Mouse (Mus musculus): ENCODE data around the gene Xylt1.

The Xylt1 gene

GRCm38 (mm10) chr7:117521369-117521768 lies 140.6 kb downstream of the Xylt1 start:
- DNase-seq = no peak

GRCm38 (mm10) chr7:117522092-117522635 lies 141.4 kb downstream of the Xylt1 start:
- DNase-seq = no peak

DNA sequence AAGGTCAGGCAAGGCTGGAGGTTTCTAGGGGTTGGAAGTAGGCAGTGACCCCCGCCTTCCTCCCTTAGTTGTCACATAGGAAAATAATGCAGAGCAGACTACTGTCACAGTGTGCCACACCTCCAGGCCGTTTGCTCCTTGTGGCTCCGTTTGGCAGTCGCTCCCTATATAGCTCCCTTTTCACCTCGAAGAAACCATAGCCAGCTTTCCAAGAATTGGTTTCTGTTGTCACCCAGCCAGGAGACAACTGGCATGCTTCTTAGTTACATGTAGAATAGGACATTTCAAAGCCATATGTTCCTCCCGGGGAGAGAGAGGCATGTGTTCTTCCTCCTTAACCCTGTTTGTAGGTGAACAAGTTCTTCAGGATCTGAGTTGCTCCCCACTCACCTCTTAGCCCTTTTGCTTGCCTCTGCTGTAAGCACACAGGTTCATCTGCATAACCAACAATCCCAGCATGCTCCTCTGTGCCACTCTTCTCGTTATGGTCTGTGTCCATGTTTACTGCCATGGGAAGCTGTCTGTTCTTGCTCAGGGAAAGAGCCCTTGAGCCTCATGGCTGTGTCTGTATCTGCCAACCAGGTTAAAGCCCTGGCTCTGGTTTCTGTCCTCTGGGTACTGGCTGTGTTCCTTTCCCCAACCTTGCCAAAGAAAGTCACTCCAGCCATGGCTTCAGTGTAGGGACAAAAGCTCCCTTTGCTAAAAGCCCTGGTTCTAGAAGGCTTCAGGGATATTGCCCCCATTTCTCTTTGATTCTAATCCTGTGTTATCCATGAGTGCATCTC lies 143.8 kb downstream of the Xylt1 start:
- DNase-seq = no peak

- no peak for DNase-seq
Observed at GRCm38 (mm10) chr7:117525678-117526077, 144.9 kb downstream of the Xylt1 start.

GRCm38 (mm10) chr7:117526570-117526969 lies 145.8 kb downstream of the Xylt1 start:
- DNase-seq = no peak

DNA sequence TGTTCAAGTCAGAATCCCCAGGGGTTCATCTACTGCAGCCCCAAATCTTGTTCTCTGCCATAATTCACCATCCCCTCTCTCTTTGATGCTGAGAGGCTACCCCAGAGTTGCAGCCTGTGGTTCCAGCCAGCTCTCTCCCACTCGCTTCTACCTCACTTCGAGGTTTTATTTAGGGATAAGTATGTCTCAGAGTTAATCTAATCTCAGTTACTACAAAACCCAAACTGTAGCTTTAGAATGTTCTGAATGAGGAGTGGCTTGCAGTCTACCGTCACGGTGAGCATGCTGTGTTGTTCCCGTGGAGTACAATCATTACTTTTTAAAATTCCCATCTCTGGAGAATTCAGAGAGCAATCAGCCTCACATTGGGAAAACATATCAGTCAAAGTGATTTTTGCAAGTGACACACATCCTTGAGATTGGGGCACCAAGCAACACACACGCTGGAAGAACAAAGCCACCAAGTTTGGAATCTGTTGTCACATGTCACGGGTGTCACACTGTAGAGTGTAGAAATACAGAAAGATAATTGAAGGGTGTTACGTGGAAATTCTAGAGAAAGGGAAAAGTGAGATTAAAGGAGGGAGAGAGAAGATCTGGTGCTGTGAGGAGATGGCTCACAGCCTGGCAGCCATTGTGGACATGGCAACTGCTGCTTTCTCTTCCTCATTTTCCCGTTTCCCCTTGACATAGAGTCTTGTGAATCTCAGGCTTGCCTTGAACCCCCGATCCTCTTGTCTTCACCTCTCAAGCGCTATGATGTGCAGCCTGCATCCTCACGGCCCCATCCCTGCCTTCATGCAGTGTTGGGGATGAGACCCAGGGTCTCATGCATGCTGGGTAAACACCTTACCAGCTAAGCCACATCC lies 149.2 kb downstream of the Xylt1 start:
- no peak for DNase-seq

GRCm38 (mm10) chr7:117532651-117533050 lies 151.9 kb downstream of the Xylt1 start:
- DNase-seq = no peak

GRCm38 (mm10) chr7:117533164-117533563 lies 152.4 kb downstream of the Xylt1 start:
- no peak for DNase-seq

- DNase-seq = no peak
Observed at GRCm38 (mm10) chr7:117539931-117540330, 159.2 kb downstream of the Xylt1 start.

DNA sequence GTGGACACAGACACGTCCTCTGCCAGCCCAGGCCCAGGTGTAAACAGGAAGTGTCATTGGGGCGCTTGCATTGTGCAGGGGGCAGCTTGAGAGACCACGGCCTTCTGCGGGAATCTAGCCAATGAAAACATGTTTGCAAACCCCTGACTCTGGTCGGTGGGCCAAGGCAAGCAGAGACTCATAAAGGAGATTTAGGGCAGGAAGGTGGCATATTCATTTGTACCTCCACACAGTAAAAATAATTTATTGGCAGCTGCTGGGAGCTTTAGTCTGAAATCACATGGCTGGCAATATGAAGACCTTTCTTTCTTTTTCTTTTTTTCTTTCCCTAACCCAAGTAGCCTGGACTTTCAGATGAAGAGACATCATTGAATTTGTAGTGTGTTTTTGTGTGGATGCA lies 159.6 kb downstream of the Xylt1 start:
- no peak for DNase-seq

- DNase-seq = no peak
Observed at GRCm38 (mm10) chr7:117541056-117541455, 160.3 kb downstream of the Xylt1 start.

DNA sequence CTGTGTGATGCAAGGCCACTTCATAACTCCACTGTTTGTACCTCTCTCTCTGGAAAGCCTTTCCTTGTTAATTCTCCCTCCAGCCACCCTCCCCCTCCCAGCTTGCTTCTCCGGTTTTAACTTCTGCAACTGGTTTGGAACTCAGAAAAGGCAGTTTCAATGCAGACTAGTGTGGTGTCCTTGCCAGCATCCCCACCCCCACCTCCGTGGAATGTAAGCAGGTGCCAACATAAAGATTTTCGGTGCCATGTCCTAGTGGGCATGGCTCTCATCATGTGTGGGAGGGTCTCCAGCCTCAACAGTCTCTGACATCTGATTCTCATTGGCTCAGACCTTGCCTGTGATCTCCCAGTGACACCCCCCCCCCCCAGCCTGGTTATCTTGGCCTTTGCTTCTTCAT lies 160.9 kb downstream of the Xylt1 start:
- DNase-seq = peak in 1 of 2 experiments; percentile 5

GRCm38 (mm10) chr7:117543041-117543440 lies 162.3 kb downstream of the Xylt1 start:
- DNase-seq = no peak

- no peak for DNase-seq
Observed at GRCm38 (mm10) chr7:117544126-117544525, 163.3 kb downstream of the Xylt1 start.

DNA sequence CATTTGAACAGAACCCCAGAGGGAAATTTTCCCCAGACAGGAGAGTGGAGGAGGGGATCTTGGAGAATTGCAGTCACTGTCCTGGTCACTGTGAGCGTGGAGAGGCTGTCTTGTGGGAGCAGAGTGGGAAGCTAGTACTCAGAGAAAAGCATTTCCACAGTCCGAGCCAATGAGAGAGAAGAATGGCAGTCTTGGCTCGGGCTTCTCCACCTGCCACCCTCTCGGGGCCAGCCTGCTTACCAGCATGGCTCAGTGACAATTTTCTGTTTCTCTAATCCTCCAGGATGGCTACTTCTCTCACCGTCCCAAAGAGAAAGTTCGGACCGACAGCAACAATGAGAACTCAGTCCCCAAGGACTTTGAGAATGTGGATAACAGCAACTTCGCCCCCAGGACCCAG lies 167.5 kb downstream of the Xylt1 start:
- DNase-seq = no peak

GRCm38 (mm10) chr7:117550916-117551549 lies 170.3 kb downstream of the Xylt1 start:
- DNase-seq = no peak

DNA sequence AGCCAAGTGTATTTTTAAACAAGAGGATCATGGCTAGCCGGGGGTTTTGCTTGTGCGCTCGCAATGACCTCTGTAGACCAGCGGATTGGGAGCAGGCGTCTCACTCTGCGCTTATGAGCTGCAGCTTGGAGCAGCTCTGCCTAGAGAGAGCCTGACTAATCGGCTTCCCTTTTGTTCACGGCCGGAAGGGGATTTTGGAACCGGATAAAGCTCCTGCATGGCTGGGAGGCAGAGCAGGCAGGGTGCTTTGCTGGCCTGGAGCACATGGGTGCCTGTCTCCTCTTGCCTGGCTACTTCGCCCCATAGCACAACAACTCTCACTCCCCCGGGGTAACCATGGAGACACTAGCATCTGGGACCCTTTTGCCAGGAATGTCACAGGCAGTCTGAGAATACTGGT lies 172.4 kb downstream of the Xylt1 start:
- DNase-seq = no peak

- DNase-seq = no peak
Observed at GRCm38 (mm10) chr7:117555735-117556134, 175.0 kb downstream of the Xylt1 start.

- no peak for DNase-seq
Observed at GRCm38 (mm10) chr7:117558166-117558565, 177.4 kb downstream of the Xylt1 start.

DNA sequence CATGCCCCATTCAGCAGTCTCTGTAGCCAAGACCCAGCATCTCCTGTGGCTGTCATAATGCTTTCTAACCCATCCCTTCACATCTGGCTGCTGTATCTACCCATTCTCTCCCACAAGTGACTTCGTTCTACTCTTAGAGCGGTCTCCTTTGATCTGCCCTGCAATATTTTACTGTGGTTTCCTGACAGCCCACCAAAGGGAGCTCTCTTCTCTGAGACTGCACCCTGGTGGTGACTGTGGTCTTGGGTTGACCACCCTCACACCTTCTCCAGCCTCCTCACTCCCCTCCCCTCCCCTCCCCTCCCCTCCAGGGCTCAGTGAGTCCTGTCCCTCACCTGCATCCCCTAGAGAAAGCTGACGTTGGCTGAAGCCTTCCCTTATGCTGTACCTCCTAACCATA lies 178.3 kb downstream of the Xylt1 start:
- no peak for DNase-seq

- DNase-seq = no peak
Observed at GRCm38 (mm10) chr7:117563939-117564499, 183.2 kb downstream of the Xylt1 start.

DNA sequence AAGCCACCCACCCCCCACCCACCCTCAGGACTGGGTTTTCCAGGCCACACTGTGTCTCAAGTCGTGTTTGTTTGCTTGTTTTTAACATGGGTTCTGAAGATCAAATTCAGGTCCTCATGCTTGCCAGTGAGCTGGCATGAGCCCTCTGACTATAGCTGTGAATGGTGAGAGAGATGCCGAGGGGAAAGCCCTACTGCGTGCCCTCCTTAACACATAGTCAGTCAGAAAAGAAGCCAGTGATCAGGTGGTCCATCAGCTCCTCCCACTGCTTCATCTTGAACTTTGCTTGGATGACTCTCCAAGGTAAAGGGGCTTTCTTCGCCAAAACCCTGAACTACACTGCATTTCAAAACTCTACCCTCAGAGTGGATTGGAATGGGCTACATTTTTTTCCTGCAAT lies 183.8 kb downstream of the Xylt1 start:
- DNase-seq = no peak

- no peak for DNase-seq
Observed at GRCm38 (mm10) chr7:117566115-117566514, 185.3 kb downstream of the Xylt1 start.
